Mouse (Mus musculus): Measurements from ENCODE around the gene Prpf6. TPM values are rescaled to one million over a fixed set of nuclear protein-coding genes. Genes with fewer than 3 reads are reported as not detected.

The Prpf6 gene
- total RNA-seq, 1 experiment, result 67.8 TPM

DNA sequence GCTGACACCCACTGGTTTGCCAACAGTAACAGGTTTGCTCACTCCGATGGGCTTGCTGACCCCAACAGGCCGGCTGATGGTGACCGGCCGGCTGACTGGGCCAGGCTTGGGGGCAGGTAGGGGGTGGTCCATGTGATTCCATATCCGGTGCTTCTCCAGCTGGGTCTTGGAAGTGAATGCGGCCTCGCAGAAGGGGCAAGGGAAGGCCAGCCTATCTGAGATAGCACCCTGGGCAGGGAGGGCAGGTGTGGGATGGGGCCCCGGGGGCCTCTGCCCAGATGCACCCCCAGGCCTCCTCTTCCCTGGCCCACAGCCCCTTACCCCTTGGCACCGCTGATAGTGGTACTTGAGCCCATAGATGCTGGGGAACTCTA is 1.9 kb upstream of the Prpf6 start:
- no peak overlapping the region for H3K27ac ChIP-seq (ENCODE audit: insufficient read depth, low read depth, low read length, poor library complexity, severe bottlenecking)
- no peak overlapping the region for H3K9ac ChIP-seq (ENCODE audit: insufficient read depth, low read depth, low read length, poor library complexity, severe bottlenecking)
- H3K4me1 ChIP-seq (ENCODE audit: control insufficient read depth in 2 of 2, insufficient read depth in 2 of 2, low read length in 2 of 2, poor library complexity in 1 of 2), result peaks cover 4 to 5% of the 10 kb centered on the region in 2 experiments; a peak in 1 of 4 replicates
- TF ChIP-seq CHD2 (IDR thresholded peaks at IDR 0.05; ENCODE audit: low read depth, low read length), result no peak
- TF ChIP-seq HCFC1 (IDR thresholded peaks at IDR 0.05; ENCODE audit: borderline replicate concordance, insufficient read depth, low read length), result no peak
- no peak for TF ChIP-seq MAFK (IDR thresholded peaks at IDR 0.05; ENCODE audit: insufficient read depth, low read depth, low read length)
- TF ChIP-seq ZNF384 (IDR thresholded peaks at IDR 0.05; ENCODE audit: low read depth, low read length), result no peak
- no peak for TF ChIP-seq ZC3H11A (IDR thresholded peaks at IDR 0.05; ENCODE audit: borderline replicate concordance, low read depth, low read length)
- no peaks in the 10 kb centered on the region for H3K9me3 ChIP-seq (ENCODE audit: control insufficient read depth, insufficient read depth, low read depth, low read length)
- in situ Hi-C loops (cut with MboI; ENCODE audit: low sequenced_read_pairs in 2 of 2, unreplicated experiment in 2 of 2), result no loop called here
- no peak for DNase-seq (ENCODE audit: low read depth, low spot score)
- H3K4me3 ChIP-seq (ENCODE audit: insufficient read depth in 1 of 2, low read depth in 1 of 2, low read length in 2 of 2, poor library complexity in 1 of 2, severe bottlenecking in 1 of 2), result no peak overlapping the region
- peaks cover 44% of the 10 kb centered on the region for H3K36me3 ChIP-seq (ENCODE audit: control insufficient read depth, insufficient read depth, low read length, poor library complexity, severe bottlenecking)

DNA sequence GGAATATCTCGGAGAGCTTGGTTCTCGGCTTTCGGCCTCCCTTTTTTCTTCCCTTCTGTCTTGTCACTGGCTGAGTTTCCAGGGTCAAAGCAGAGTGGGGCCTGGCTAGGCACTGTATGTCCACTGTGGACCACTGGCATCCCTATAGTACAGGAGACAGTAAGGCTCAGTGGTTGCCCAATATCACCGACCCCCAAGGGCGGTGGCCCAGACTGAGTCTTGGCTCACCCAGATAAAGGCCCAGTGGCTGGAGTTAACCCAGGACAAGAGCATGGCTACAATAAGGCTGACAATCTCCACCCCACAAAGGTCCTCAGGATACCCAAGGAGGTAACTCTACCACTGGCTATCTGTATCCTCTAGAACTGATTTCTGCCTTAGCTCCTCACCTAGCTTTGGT is 1.2 kb upstream of the Prpf6 start:
- TF ChIP-seq MAFK (IDR thresholded peaks at IDR 0.05; ENCODE audit: insufficient read depth, low read depth, low read length) (no peak), CHD2 (IDR thresholded peaks at IDR 0.05; ENCODE audit: low read depth, low read length) (no peak), ZNF384 (IDR thresholded peaks at IDR 0.05; ENCODE audit: low read depth, low read length) (no peak), ZC3H11A (IDR thresholded peaks at IDR 0.05; ENCODE audit: borderline replicate concordance, low read depth, low read length) (no peak), HCFC1 (IDR thresholded peaks at IDR 0.05; ENCODE audit: borderline replicate concordance, insufficient read depth, low read length) (no peak)
- no peak overlapping the region for H3K27ac ChIP-seq (ENCODE audit: insufficient read depth, low read depth, low read length, poor library complexity, severe bottlenecking)
- H3K4me1 ChIP-seq (ENCODE audit: control insufficient read depth in 2 of 2, insufficient read depth in 2 of 2, low read length in 2 of 2, poor library complexity in 1 of 2), result peaks cover 4 to 5% of the 10 kb centered on the region in 2 experiments; a peak in 1 of 4 replicates
- H3K4me3 ChIP-seq (ENCODE audit: insufficient read depth in 1 of 2, low read depth in 1 of 2, low read length in 2 of 2, poor library complexity in 1 of 2, severe bottlenecking in 1 of 2), result no peak overlapping the region
- H3K36me3 ChIP-seq (ENCODE audit: control insufficient read depth, insufficient read depth, low read length, poor library complexity, severe bottlenecking), result peaks cover 41% of the 10 kb centered on the region
- no peak overlapping the region for H3K9ac ChIP-seq (ENCODE audit: insufficient read depth, low read depth, low read length, poor library complexity, severe bottlenecking)
- in situ Hi-C loops (cut with MboI; ENCODE audit: low sequenced_read_pairs in 2 of 2, unreplicated experiment in 2 of 2), result no loop called here
- DNase-seq (ENCODE audit: low read depth, low spot score), result no peak
- H3K9me3 ChIP-seq (ENCODE audit: control insufficient read depth, insufficient read depth, low read depth, low read length), result no peaks in the 10 kb centered on the region

DNA sequence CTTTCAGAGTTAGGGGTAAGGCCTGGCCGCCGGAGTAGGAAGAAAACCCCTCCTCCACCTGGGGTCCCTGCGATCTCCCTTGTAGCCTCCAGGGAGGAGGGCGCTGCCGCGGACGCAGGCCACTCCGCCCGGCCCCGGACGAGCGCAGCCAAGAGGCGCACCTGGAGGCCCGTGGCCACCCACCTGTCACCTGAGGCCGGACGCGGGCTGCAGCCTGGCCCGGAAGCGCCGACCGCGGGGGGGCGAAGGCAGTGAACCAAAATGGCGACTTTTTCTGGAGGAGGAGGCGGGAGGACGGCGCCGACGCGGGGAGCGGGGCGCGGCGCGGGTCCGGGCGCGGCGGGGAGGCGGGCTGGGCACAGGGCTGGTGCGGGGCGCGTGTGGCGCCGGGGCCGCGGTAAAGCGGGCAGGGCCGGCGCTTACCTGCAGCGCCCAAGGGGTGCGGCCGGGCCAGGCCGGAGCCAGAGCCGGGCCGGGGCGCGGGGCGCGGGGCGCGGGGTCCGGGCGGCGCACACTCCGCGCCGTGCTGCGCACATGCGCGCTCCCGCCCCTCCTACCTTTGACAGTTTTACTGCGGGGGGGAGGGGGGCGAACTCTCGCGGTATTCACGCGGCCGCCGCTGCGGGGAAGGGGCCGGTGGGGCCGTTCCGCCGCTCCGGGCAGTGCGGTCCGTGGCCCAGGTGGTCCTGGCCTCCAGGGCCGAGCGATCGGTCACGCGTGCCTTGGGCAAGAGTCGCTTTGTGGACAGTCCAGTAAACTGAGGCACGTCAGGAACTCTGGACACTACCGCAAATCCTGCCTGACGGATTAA is 768 bp downstream of the Prpf6 start, which contains the start of gene Zfp512b:
Zfp512b (minus strand) TSS at position 573 of the 811 bp plus-strand sequence.
- peak; percentile 92 for TF ChIP-seq CHD2 (IDR thresholded peaks at IDR 0.05; ENCODE audit: low read depth, low read length)
- TF ChIP-seq ZC3H11A (IDR thresholded peaks at IDR 0.05; ENCODE audit: borderline replicate concordance, low read depth, low read length), result no peak
- TF ChIP-seq HCFC1 (IDR thresholded peaks at IDR 0.05; ENCODE audit: borderline replicate concordance, insufficient read depth, low read length), result no peak
- H3K4me3 ChIP-seq (ENCODE audit: insufficient read depth in 1 of 2, low read depth in 1 of 2, low read length in 2 of 2, poor library complexity in 1 of 2, severe bottlenecking in 1 of 2), result peak within 1 kb of the TSS; percentile 87 to 97
- no peak for DNase-seq (ENCODE audit: low read depth, low spot score)
- peak within 1 kb of the TSS; percentile 91 for H3K9ac ChIP-seq (ENCODE audit: insufficient read depth, low read depth, low read length, poor library complexity, severe bottlenecking)
- H3K4me1 ChIP-seq (ENCODE audit: control insufficient read depth in 2 of 2, insufficient read depth in 2 of 2, low read length in 2 of 2, poor library complexity in 1 of 2), result peaks cover 5 to 10% of the 10 kb centered on the region in 2 experiments; a peak in 1 of 4 replicates
- in situ Hi-C loops (cut with MboI; ENCODE audit: low sequenced_read_pairs in 2 of 2, unreplicated experiment in 2 of 2), result no loop called here
- H3K9me3 ChIP-seq (ENCODE audit: control insufficient read depth, insufficient read depth, low read depth, low read length), result no peaks in the 10 kb centered on the region
- H3K36me3 ChIP-seq (ENCODE audit: control insufficient read depth, insufficient read depth, low read length, poor library complexity, severe bottlenecking), result peaks cover 27% of the 10 kb centered on the region
- peak within 1 kb of the TSS; percentile 41; the same call in 1 of the 2 replicates for H3K27ac ChIP-seq (ENCODE audit: insufficient read depth, low read depth, low read length, poor library complexity, severe bottlenecking)

DNA sequence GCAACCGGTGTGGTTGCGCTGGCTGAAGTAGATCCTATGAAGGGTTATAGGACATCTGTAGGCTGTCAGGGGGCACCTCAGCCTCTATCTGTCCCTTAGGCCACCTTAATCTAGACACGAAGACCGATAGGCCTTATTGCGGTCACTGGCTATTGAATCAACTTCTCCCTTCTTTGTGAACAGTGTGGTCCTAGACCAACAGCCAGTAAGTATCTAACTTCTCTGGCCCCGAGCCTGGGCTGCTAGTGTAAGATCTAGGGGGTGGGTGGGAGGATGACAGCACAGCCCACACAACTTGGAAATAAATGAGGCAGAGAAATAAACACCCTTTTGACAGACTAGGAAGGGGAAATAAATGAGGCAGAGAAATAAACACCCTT is 1.4 kb downstream of the Prpf6 start:
- no peak for DNase-seq (ENCODE audit: low read depth, low spot score)
- no peak for TF ChIP-seq MAFK (IDR thresholded peaks at IDR 0.05; ENCODE audit: insufficient read depth, low read depth, low read length)
- no peak for TF ChIP-seq HCFC1 (IDR thresholded peaks at IDR 0.05; ENCODE audit: borderline replicate concordance, insufficient read depth, low read length)
- TF ChIP-seq CHD2 (IDR thresholded peaks at IDR 0.05; ENCODE audit: low read depth, low read length), result no peak
- no peak for TF ChIP-seq ZC3H11A (IDR thresholded peaks at IDR 0.05; ENCODE audit: borderline replicate concordance, low read depth, low read length)
- TF ChIP-seq ZNF384 (IDR thresholded peaks at IDR 0.05; ENCODE audit: low read depth, low read length), result no peak
- peaks cover 5 to 10% of the 10 kb centered on the region in 2 experiments; a peak in 1 of 4 replicates for H3K4me1 ChIP-seq (ENCODE audit: control insufficient read depth in 2 of 2, insufficient read depth in 2 of 2, low read length in 2 of 2, poor library complexity in 1 of 2)
- no peak overlapping the region for H3K27ac ChIP-seq (ENCODE audit: insufficient read depth, low read depth, low read length, poor library complexity, severe bottlenecking)
- peaks cover 22% of the 10 kb centered on the region for H3K36me3 ChIP-seq (ENCODE audit: control insufficient read depth, insufficient read depth, low read length, poor library complexity, severe bottlenecking)
- in situ Hi-C loops (cut with MboI; ENCODE audit: low sequenced_read_pairs in 2 of 2, unreplicated experiment in 2 of 2), result no loop called here
- peak overlapping the region; percentile 87 to 95 for H3K4me3 ChIP-seq (ENCODE audit: insufficient read depth in 1 of 2, low read depth in 1 of 2, low read length in 2 of 2, poor library complexity in 1 of 2, severe bottlenecking in 1 of 2)
- H3K9me3 ChIP-seq (ENCODE audit: control insufficient read depth, insufficient read depth, low read depth, low read length), result no peaks in the 10 kb centered on the region
- peak overlapping the region; percentile 91 for H3K9ac ChIP-seq (ENCODE audit: insufficient read depth, low read depth, low read length, poor library complexity, severe bottlenecking)
